Mouse (Mus musculus) WW6 (cell line): ENCODE results near the gene Palm2.

Source experiments
- DNase-seq: peaks from one replicate; pipeline ENCODE4 v3.0.0-alpha.2; 2013; ENCODE audit warnings: low read depth, low spot score

Gene Palm2

DNA sequence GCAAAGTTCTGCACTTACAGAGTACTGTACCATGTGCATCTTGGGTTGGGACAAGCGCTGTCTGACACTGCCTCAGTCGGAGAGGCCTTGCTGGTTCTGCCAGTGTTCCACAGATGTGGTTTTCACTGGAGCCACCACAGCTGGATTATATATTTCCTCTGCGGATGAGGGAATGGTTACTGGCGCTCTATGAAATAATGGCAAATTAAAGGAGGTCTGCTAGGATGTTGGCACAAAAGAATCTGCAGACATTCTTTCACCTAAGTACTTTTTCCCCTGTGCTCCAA is 135.0 kb downstream of the Palm2 start:
- no peak for DNase-seq

DNA sequence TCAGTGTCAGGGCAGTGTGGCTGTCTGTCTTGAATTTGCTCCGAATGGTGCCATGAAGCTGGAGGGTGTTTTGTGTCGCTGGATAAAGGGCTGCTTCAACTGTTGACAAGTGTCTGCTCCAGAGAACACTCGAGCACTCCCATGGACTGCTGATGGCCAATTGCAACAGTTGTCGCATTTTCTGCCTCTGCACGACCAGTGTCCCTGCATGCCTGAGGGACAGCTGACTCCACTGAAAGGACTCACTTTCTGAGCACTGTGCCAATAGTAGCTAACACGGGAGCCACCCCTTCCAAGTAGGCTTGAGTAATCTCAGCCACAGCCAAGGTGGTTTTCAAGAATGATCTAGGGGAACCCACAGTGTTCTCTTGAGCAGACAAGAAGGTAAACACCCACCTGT is 135.7 kb downstream of the Palm2 start:
- no peak for DNase-seq

DNA sequence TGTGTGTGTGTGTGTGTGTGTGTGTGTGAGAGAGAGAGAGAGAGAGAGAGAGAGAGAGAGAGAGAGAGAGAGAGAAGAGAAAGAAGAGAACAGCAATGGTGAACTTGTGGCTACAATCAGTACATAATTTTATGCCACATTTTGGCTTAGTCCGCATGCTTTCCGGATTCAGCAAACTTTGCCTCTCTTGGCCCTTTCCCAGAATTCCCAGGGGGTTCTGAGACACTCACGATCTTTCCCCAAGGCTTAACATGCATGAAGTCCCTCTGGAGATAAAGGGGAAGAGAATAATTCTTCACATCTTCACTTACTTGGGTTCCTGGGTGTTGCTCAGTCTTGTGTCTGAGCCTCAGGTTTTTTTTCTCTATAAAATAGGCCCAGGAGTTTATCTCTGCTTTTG is 136.2 kb downstream of the Palm2 start:
- DNase-seq, result no peak

- no peak for DNase-seq
These were observed 140.1 kb downstream of the Palm2 start for GRCm38 (mm10) chr4:57574181-57574580.

DNA sequence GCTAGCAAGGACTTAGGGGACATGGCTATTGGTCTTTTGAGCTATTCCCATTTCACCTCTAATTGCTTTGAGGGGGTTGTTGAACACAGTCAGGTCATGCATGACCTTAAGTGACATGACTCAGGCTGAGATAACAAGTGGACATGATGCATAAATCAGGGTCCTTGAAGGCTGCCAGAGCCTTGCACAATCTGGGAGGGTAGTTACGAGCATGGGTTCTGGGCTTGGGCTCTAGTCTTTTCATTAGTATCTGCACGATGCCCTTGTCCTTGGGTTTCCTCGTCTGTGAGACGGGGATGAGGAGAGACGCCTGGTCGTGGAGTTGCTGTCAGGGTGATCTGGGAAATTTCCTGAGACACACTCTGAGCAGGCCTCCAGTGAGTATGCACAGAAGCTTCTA is 140.6 kb downstream of the Palm2 start:
- no peak for DNase-seq

GRCm38 (mm10) chr4:57575686-57576085 is 141.6 kb downstream of the Palm2 start:
- no peak for DNase-seq

- no peak for DNase-seq
These were observed 142.0 kb downstream of the Palm2 start for GRCm38 (mm10) chr4:57576095-57576494.

DNA sequence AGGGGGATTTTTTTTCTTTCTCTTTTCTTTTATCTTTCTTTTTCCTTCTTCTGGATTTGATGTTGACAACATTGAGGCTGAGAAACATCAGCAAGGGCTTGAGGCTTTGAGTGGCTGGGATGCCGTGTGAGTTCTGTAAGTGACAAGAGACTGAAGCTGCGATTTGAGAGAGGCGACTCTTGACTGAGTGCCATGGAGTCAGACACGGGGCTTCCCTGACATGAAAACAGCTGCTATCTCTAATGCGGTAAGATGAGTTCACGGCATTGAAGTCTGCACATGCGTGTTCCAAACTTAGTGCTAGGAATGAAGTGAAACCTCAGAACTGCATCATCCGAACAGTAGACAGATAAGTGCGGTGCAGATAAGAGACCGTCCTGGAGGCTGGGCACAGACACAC is 145.6 kb downstream of the Palm2 start:
- DNase-seq, result no peak

DNA sequence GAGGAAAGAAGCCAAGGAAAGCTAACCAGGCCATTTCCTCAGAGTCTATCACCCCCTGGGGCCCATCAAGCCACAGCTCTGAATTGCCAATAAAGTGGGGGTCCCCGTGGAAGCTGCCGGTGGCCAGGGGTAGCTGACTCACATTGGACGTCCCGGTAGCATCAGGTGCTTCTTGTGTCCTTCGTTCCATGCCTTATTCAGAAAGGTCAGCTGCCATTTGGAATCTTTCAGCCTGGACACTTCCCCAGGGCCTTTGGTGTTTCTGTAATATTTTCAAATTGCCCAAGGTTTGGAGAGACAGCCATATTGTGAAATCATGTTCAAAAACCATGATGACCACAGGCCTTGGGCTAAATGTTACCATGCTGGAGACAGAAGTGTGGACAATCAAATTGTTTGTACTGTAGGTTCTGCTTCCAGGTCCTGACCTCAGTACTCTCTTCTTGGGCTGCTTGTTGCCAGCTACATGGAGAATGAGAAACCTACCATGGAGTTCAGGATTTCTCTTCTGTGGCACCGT is 151.3 kb downstream of the Palm2 start:
- no peak for DNase-seq

- no peak for DNase-seq
These were observed 153.0 kb downstream of the Palm2 start for GRCm38 (mm10) chr4:57586933-57587658.

GRCm38 (mm10) chr4:57588356-57588755 is 154.3 kb downstream of the Palm2 start:
- DNase-seq, result no peak

- no peak for DNase-seq
These were observed 158.7 kb downstream of the Palm2 start for GRCm38 (mm10) chr4:57592751-57593150.

- no peak for DNase-seq
These were observed 165.9 kb downstream of the Palm2 start for GRCm38 (mm10) chr4:57599946-57600345.

GRCm38 (mm10) chr4:57600685-57601457 is 166.8 kb downstream of the Palm2 start:
- no peak for DNase-seq

DNA sequence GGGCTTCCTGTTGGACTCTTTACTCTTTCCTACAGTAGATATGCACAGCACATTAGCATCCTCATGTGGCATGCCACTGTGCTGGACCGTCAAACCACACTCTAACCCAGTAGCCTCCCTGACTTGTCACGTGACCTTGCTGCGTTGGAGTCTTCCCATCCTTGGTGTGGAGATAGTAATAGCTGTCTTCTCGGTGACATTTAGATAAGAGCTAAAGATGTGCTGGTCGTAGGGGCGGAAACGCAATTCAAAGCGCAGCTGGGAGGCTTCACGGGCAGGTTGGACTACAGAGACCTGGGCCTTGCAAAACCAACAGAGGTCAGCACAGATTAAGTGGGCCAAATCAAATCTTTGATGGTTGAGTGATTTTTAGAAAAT is 167.4 kb downstream of the Palm2 start:
- DNase-seq, result no peak

GRCm38 (mm10) chr4:57601903-57602617 is 168.0 kb downstream of the Palm2 start:
- no peak for DNase-seq

DNA sequence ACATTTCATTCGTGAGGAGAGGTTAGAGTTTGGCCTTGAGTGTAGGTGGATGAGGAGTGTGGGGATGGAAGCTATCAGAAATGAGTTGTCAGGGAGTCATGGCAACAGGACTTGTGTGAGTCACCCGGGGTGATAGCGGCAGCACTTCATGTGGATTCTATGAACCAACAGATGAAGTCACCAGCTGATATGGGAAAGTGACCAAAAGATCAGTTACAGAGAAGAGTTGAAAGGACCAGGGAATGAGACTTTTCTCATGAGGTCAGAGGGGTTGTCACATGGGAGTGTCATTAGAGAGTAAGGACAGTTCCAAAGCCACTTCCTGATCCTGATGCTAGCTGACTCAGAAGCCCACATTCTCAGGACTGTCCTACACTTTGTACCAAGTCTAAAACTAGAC is 172.2 kb downstream of the Palm2 start:
- DNase-seq, result no peak

DNA sequence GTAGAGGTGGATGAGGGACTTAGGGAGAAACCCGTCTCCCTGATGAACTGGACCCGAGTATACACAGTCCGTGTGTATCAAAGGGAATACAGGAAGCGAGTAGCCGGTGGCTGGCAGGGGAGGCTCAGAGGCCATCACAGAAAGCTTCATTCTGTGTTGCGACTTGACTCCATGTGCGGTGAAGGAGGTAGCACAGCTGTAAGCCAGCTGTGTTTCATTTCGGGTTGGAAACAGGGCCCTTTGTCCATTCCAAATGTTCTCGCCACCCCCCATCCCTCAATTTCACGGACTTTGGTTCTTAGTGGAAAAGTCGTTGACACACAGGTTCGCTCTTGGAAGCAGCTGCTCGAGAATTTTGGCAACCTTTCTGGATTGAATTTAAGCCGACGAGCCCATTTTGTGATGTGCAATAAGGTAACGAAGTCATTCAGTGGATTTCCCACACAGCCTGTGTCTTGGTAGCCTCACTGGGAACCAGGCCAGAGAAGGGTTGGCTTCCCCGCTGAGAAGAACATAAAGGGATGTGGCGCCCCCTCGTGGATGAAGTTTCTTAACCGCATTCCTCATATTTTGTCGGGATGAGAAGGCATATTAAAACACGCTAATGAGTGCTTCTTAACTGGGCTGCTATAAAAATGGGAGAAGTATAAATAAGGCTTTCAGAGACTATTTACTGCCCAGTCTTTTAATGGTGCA is 173.3 kb downstream of the Palm2 start:
- peak; percentile 40 for DNase-seq

DNA sequence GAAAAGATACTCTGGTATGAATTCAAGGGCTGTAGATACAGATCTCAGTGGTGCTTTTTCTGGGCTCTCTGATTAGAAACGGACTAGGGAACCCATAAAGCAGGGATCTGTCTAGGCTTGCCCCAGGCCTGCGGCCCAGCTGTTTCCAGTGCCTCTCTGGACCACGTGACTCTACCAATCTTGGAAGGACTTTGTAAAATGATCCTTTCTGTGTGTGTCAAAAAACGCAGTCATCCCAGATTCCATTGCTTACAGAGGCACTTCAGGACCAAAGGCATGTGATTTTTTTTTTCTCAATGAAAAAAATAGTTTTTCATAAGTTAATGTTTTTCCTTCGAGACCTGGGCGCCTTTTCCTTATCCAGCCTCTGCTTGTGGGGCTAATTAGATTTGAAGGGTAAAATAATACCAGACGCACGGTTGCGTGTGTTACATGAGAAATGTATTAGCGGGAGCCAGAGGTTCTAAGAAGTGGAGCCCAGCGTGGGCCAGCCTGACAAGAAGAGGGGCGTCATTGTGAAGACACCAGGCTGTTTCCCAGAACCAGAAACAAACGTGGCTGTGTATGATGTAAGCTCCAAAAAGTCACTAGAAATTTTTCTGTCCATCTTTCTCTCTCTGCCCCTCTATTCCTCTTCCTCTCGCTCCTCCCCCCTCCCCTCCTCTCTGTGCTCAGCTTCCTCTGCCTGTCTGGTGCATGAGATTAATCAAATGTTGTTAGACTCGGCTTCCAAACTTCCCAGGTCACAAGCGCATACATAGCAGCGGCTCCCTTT is 177.4 kb downstream of the Palm2 start:
- DNase-seq, result no peak

DNA sequence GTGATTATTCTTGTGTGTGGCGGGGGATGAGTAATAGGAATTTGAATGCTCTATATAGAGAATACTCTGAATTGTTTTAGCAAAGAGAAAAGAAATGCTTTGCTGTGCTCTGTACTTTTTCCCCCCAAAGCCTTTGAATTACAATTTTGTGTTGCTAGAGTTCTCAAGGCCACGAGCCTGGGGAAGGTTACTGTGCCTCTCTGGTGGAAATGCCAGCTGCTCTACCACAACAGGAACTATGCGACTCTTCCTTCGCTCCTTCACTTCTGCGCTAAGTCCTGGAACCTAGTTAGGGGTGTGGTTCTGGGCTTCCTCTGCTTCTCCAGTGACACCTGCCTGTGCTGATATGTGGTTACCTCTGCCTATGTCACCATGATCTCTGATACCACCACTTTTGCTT is 178.7 kb downstream of the Palm2 start:
- DNase-seq, result no peak

DNA sequence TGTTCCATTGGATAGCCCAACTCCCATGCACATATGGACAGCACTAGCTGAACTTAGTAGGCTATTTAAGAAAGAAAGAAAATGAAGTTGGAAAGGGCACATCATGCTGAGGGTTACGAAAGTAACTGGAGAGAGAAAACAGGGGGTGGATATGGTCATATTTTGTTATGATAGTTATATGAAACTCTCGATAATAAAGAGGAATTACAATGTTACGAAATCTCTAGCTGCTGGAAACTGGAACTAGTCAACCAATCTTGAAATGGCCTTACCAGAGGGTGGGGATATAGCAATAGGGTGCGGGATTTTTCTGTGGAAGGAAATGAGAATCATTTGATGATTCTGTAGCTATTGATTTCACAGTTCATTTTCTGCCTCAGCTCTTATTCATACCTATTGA is 180.6 kb downstream of the Palm2 start:
- DNase-seq, result no peak
